Mouse (Mus musculus) ES-Bruce4 (cell line): ENCODE results near the gene Zbtb34.

ENCODE experiments used
- CTCF ChIP-seq: IDR thresholded peaks from one replicate; pipeline ENCODE4 v1.8.1; 2011; ENCODE audit warnings: low read depth, low read length
- EP300 ChIP-seq: IDR thresholded peaks from 2 replicates; pipeline ENCODE4 v1.6.1; 2011; ENCODE audit warnings: low read depth, low read length; ENCODE audit not compliant: insufficient read depth
- POLR2A ChIP-seq: IDR thresholded peaks from one replicate; pipeline ENCODE4 v1.8.1; 2011; ENCODE audit warnings: low read length; ENCODE audit not compliant: insufficient read depth

GRCm38 (mm10) chr2:33449119-33449873, 18.2 kb upstream of the Zbtb34 start:
- no peak for TF ChIP-seq CTCF
- TF ChIP-seq POLR2A = no peak
- no peak for TF ChIP-seq EP300
